Comparison of ENCODE assay signal across 8 mouse cellular contexts in the genomic region with DNA sequence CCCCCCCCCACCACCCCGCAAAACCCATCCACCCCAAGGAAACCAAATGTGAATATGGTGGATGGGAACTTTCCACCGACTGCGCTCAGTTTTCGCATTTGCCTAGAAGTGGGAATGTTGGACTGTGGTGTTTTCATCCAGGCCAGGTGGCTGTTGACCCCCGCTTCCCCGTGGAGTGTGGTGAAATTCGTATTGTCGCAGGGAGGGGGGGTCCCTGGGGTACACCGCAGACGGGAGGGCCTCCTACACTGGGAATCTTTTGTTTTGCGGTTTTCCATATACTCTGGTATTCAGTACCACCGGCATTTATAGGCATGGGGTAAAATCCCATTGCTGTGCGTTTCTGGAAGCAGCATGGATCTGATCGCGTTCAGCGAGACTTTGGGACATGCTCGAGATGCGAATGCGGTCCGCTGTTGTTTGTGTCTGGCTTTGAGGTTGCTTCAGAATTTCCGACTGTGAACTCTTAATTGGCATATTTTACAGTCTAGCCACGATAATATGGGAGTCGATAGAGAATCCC. TPM values are rescaled to one million over a fixed set of nuclear protein-coding genes. Genes with fewer than 3 reads are reported as not detected.
DNase-seq lines count a peak whose midpoint lies in the region; ATAC-seq and TF ChIP-seq lines count a peak whose summit lies in the region.

No protein-coding gene starts in this region.

- TF ChIP-seq POLR2A in cerebellum, adult 2 months (IDR thresholded peaks at IDR 0.05; ENCODE audit: borderline replicate concordance, insufficient read depth, low read length), result no peak
- TF ChIP-seq POLR2A in small intestine, adult 2 months (IDR thresholded peaks at IDR 0.05; ENCODE audit: low read depth, low read length), result no peak

- DNase-seq in cerebellum, adult 2 months, result peak; percentile 37 to 39
- no peak for DNase-seq in cerebellum, adult 9-10 months
- peak; percentile 18 for DNase-seq in neural tube, embryonic 11.5 days (ENCODE audit: low spot score)
- no peak for DNase-seq in neural tube, embryonic 10.5 days (ENCODE audit: extremely low spot score, low spot score)
- no peak for DNase-seq in limb, embryonic 10.5 days (ENCODE audit: low spot score)
- no peak for DNase-seq in cerebellum, postnatal 4 days (ENCODE audit: low spot score in 2 of 2)

- H3K4me2 ChIP-seq in neural tube, embryonic 11.5 days (ENCODE audit: low read depth), result peak overlapping the region; percentile 72

- H3K27ac ChIP-seq in cerebellum, adult 2 months (ENCODE audit: insufficient read depth, low read length), result peak overlapping the region; percentile 67
- no peak overlapping the region; the same call in 1 of the 2 replicates for H3K27ac ChIP-seq in neural tube, embryonic 11.5 days (ENCODE audit: low read depth, low read length)
- peak overlapping the region; percentile 91; the same call in 1 of the 2 replicates for H3K27ac ChIP-seq in limb, embryonic 10.5 days
- no peak overlapping the region for H3K27ac ChIP-seq in small intestine, adult 2 months (ENCODE audit: insufficient read depth, low read depth, low read length)

- peaks cover 2% of the 10 kb centered on the region for H3K4me1 ChIP-seq in cerebellum, adult 2 months (ENCODE audit: control insufficient read depth, insufficient read depth, low read length)
- 0 out of 2 replicates have a peak, but pooled peaks cover 2% of the 10 kb centered on the region for H3K4me1 ChIP-seq in neural tube, embryonic 11.5 days (ENCODE audit: control insufficient read depth, insufficient read depth, low read length)
- peaks cover 17% of the 10 kb centered on the region for H3K4me1 ChIP-seq in limb, embryonic 10.5 days
- peaks cover 15% of the 10 kb centered on the region for H3K4me1 ChIP-seq in small intestine, adult 2 months (ENCODE audit: control insufficient read depth, insufficient read depth, insufficient read length, low read length)

- 2% methylated on average over 23 of the region's 23 CpGs for WGBS in cerebellum, adult 2 months
- WGBS in neural tube, embryonic 11.5 days, result 22% methylated on average over 23 of the region's 23 CpGs
- 28% methylated on average over 23 of the region's 23 CpGs for WGBS in limb, embryonic 10.5 days
- 12% methylated on average over 23 of the region's 23 CpGs for WGBS in small intestine, adult 2 months

- no peaks in the 10 kb centered on the region for H3K36me3 ChIP-seq in neural tube, embryonic 11.5 days (ENCODE audit: control insufficient read depth, insufficient read depth, low read length)
- no peaks in the 10 kb centered on the region for H3K36me3 ChIP-seq in limb, embryonic 10.5 days
- peaks cover 4% of the 10 kb centered on the region; the same call in 1 of the 2 replicates for H3K36me3 ChIP-seq in small intestine, adult 2 months (ENCODE audit: control insufficient read depth, insufficient read depth, low read length)

- no peak for ATAC-seq in neural tube, embryonic 11.5 days (ENCODE audit: insufficient read depth, low FRiP score, low TSS enrichment)
- ATAC-seq in activated CD4-positive, CD25-positive, alpha-beta regulatory T cell, adult 4 months, result no peak

- H3K9ac ChIP-seq in neural tube, embryonic 11.5 days (ENCODE audit: low read length), result peak overlapping the region; percentile 93

- peak overlapping the region; percentile 98 for H3K4me3 ChIP-seq in cerebellum, adult 2 months (replicated peaks; ENCODE audit: insufficient read depth, low read depth, low read length)
- peak overlapping the region; percentile 75 for H3K4me3 ChIP-seq in neural tube, embryonic 11.5 days (ENCODE audit: low read depth, low read length)
- peak overlapping the region; percentile 98 for H3K4me3 ChIP-seq in limb, embryonic 10.5 days
- H3K4me3 ChIP-seq in small intestine, adult 2 months (ENCODE audit: low read depth, low read length), result peak overlapping the region; percentile 94

- no peak for TF ChIP-seq CTCF in cerebellum, adult 2 months (IDR thresholded peaks at IDR 0.05; ENCODE audit: borderline replicate concordance, insufficient read depth, low read depth, low read length)
- no peak for TF ChIP-seq CTCF in small intestine, adult 2 months (IDR thresholded peaks at IDR 0.05; ENCODE audit: extremely low read depth, insufficient read length, insufficient replicate concordance, low read depth, low read length)

- no peaks in the 10 kb centered on the region for H3K27me3 ChIP-seq in cerebellum, adult 2 months (ENCODE audit: control insufficient read depth, insufficient read depth, low read length)
- H3K27me3 ChIP-seq in neural tube, embryonic 11.5 days (ENCODE audit: control insufficient read depth, insufficient read depth, low read length), result no peaks in the 10 kb centered on the region
- H3K27me3 ChIP-seq in limb, embryonic 10.5 days (ENCODE audit: low read depth, poor library complexity, severe bottlenecking), result no peaks in the 10 kb centered on the region
- H3K27me3 ChIP-seq in small intestine, adult 2 months (ENCODE audit: control insufficient read depth, insufficient read depth, low read length), result no peaks in the 10 kb centered on the region

- no peaks in the 10 kb centered on the region for H3K9me3 ChIP-seq in neural tube, embryonic 11.5 days (ENCODE audit: control insufficient read depth, low read length)
- H3K9me3 ChIP-seq in limb, embryonic 10.5 days (replicated peaks), result no peaks in the 10 kb centered on the region

RNA-seq across cellular contexts. Expression of gene Hectd4, which starts 1.4 kb away (rescaled TPM):
- 81.2 and 86.4 TPM in 2 replicates for polyA plus RNA-seq in cerebellum, adult 2 months (2012; rRNA removed)
- polyA plus RNA-seq in neural tube, embryonic 11.5 days (2014; fragmentation: Nextera tagmentation; extraction: Ambion mirVana), result 11.7 and 12.5 TPM in 2 replicates
- polyA plus RNA-seq in limb, embryonic 10.5 days (2016; fragmentation: Nextera tagmentation; extraction: Ambion mirVana), result 4.2 and 5.1 TPM in 2 replicates
- 12.2 and 28.8 TPM in 2 replicates for polyA plus RNA-seq in small intestine, adult 2 months (2012; rRNA removed)
- polyA plus RNA-seq in activated CD4-positive, CD25-positive, alpha-beta regulatory T cell, adult 4 months (2017; shearing (Covaris generic)), result 1 to 10 TPM; 6.4 to 7.0 TPM

RNA-seq across cellular contexts. Expression of gene Rpl6, which starts 17.1 kb away (rescaled TPM):
- polyA plus RNA-seq in cerebellum, adult 2 months (2012; rRNA removed), result 363 and 400 TPM in 2 replicates
- polyA plus RNA-seq in neural tube, embryonic 11.5 days (2014; fragmentation: Nextera tagmentation; extraction: Ambion mirVana), result 598 and 627 TPM in 2 replicates
- polyA plus RNA-seq in limb, embryonic 10.5 days (2016; fragmentation: Nextera tagmentation; extraction: Ambion mirVana), result 661 and 766 TPM in 2 replicates
- 116 and 161 TPM in 2 replicates for polyA plus RNA-seq in small intestine, adult 2 months (2012; rRNA removed)
- polyA plus RNA-seq in activated CD4-positive, CD25-positive, alpha-beta regulatory T cell, adult 4 months (2017; shearing (Covaris generic)), result 1,000 to 10,000 TPM; 1,893 to 2,041 TPM

RNA-seq across cellular contexts. Expression of gene Ptpn11, which starts 30.2 kb away (rescaled TPM):
- 89.0 and 91.8 TPM in 2 replicates for polyA plus RNA-seq in cerebellum, adult 2 months (2012; rRNA removed)
- 23.3 and 26.4 TPM in 2 replicates for polyA plus RNA-seq in neural tube, embryonic 11.5 days (2014; fragmentation: Nextera tagmentation; extraction: Ambion mirVana)
- 23.6 and 24.9 TPM in 2 replicates for polyA plus RNA-seq in limb, embryonic 10.5 days (2016; fragmentation: Nextera tagmentation; extraction: Ambion mirVana)
- 10.4 and 14.2 TPM in 2 replicates for polyA plus RNA-seq in small intestine, adult 2 months (2012; rRNA removed)
- polyA plus RNA-seq in activated CD4-positive, CD25-positive, alpha-beta regulatory T cell, adult 4 months (2017; shearing (Covaris generic)), result 1 to 10 TPM; 6.0 to 9.6 TPM

Comparison
In these comparisons a context has a peak if more than half of its experiments do, and no peak if none do; other contexts are left out.
1. DNase-seq: peak in cerebellum, adult 2 months (2 of 2) and neural tube, embryonic 11.5 days (single experiment); none in cerebellum, adult 9-10 months (single experiment), neural tube, embryonic 10.5 days (single experiment), limb, embryonic 10.5 days (single experiment) and cerebellum, postnatal 4 days (0 of 2).
2. H3K27ac ChIP-seq: peak in cerebellum, adult 2 months (single experiment) and limb, embryonic 10.5 days (single experiment); none in neural tube, embryonic 11.5 days (single experiment) and small intestine, adult 2 months (single experiment).
3. Peak in every context shown above with its lines, with median percentiles within 50 percentile points of each other: H3K4me3 ChIP-seq.